Mouse (Mus musculus): ENCODE measurements around the gene 6430571L13Rik.

Gene 6430571L13Rik

DNA sequence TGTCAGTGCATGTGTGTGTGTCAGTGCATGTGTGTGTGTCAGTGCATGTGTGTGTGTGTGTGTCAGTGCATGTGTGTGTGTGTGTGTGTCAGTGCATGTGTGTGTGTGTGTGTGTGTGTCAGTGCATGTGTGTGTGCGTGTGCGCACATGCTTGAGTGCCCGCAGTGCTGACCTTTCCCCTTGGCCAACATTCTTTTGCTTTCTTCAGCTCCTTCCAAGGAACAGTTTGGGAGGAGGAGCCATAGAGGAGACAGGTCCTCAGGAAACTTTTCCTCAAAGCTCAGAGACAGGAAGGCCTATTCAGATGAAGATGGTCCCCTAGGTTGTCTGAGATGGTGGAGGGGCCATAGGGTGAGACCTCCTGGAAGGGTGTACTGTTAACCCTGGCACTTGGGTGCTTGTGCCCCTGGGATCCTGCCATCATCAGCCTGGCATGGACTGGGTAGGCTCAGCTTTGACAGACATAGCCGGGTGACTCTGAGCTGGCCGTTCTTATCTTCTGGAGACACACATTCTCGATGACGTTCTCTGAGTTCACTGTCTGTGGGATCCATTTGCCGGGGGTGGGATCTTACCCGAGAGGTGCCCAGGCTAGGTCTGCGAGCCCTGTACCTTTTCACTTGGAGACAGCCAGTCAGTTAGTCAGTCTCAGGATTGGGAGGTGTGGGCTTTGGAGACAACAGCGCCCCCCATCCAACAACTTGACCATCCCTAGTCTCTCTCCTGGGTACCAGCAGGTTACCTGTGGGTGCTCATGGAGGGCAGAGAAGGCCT lies 33.1 kb upstream of the 6430571L13Rik start:
- no peak for DNase-seq (ENCODE audit: low spot score in 2 of 2)

GRCm38 (mm10) chr9:107307886-107308285 lies 32.5 kb upstream of the 6430571L13Rik start:
- DNase-seq (ENCODE audit: low spot score in 2 of 2) = peak; percentile 72 to 89

DNA sequence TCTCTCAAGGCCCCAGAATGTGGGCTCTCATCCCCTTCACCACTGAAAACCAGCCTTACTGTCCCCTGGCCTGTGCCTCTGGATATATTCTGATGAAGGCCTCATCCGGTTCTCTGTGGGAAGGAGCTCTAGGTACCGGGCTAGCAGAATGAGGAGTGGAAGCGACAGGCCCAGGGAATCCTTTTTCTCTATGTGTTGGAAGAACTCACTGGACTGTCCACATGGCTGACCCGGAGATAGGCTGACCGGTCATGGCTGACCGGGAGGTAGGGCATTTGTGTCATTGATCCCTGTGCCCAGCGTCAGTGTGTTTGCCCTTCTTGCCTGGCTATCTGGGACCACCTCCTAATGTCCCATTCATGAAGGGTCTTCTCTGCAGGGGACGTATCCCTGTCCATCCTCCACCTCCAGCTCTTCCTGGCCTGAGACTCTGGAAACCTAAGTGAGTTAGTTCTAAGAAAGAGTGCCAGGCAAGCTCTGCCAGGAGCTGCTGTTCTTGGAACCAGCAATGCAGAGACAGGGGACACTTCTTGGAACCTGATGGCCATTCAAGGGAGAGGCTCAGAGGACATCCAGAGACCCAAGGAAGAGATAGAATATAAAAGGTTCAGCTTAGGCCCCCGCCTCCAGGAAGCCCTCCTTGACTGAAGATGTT lies 31.9 kb upstream of the 6430571L13Rik start:
- no peak for DNase-seq (ENCODE audit: low spot score in 2 of 2)

- DNase-seq (ENCODE audit: low spot score in 2 of 2) = no peak
Measured at GRCm38 (mm10) chr9:107309171-107309570, 31.2 kb upstream of the 6430571L13Rik start.

DNA sequence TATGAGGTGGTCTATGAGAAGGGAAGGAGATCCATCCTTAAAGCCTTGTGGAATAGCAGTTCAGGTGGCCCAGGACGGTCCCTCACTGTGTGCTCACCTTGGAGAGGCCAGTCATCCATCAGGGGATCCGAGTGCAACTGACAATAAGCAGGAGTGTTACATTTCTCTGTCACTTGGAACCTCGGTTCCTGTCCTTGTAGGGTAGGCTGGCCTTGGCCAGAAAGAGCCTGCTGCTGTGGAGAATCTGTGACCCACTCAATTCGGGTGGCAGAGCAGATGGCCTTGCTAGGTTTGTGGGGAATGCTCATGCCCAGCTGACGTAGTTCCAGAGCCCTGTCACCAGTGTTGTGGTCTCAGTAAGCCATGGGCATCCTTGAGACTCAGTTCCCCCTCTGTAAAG lies 30.8 kb upstream of the 6430571L13Rik start:
- DNase-seq (ENCODE audit: low spot score in 2 of 2) = no peak

GRCm38 (mm10) chr9:107312811-107313584 lies 27.4 kb upstream of the 6430571L13Rik start:
- no peak for DNase-seq (ENCODE audit: low spot score in 2 of 2)

DNA sequence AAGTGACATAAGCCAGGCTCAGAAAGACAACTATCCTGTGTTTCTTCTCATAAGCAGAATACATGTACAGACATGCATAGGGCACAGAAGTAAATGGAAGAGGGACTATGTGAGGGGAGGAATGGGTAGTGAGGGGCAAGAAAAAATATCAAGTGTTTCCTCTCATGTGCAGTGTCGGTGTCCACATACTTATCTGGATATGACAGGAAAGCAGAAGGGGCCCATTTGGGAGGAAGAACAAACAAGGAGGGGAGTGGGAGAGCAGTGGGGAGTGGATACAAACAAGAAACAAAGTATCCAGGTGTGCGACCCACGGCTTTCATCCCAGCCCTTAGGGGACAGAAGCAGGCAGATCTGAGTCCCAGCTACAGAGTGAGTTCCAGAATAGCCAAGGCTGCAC lies 26.5 kb upstream of the 6430571L13Rik start:
- no peak for DNase-seq (ENCODE audit: low spot score in 2 of 2)

DNA sequence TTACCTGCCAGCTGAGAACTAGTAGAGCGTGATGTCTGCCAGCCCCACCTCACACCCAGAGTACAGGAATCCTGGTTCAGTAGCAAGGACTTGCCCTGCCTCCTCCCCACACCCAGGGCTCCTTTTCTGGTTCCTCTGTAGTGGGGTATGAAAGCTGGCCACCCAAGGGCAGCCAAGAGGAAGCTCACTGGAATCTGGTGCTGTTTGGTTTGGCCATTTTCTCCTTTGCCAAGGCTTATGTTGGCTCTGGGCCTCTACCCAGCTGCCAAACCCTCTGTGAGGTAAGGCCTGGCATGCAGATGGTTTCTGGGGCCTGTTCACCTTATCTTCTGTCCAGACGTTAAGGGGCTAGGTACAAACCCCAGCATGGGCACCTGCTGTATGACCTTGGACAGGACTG lies 24.6 kb upstream of the 6430571L13Rik start:
- DNase-seq (ENCODE audit: low spot score in 2 of 2) = no peak

DNA sequence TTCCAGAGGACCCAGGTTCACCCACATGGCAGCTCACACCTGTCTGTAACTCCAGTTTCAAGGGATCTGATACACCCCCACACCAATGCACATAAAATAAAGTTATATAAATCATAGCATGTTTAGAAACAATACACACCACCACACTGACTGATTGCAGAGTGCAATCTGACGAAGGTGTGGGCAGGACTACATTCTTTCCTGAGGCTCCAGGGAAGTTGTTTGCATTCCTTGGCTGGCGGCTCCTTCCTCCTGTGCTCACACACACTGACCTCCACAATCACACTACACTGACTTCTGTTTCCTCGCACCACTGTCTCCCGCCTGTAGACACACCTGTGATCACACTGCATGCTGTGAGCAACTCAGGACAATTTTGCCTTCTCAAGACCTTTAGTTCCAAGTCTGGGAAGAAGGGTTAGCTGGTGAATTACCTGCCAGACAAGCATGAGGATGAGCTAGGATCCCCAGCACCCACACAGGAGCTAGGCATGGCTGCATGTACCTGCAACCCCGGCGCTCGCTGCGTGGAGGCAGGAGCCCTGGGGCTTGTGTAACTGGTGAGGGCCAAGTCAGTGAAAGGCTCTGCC lies 17.8 kb upstream of the 6430571L13Rik start:
- no peak for DNase-seq (ENCODE audit: low spot score in 2 of 2)

GRCm38 (mm10) chr9:107323558-107323957 lies 16.8 kb upstream of the 6430571L13Rik start:
- peak in 1 of 2 experiments; percentile 77 for DNase-seq (ENCODE audit: low spot score in 2 of 2)

DNA sequence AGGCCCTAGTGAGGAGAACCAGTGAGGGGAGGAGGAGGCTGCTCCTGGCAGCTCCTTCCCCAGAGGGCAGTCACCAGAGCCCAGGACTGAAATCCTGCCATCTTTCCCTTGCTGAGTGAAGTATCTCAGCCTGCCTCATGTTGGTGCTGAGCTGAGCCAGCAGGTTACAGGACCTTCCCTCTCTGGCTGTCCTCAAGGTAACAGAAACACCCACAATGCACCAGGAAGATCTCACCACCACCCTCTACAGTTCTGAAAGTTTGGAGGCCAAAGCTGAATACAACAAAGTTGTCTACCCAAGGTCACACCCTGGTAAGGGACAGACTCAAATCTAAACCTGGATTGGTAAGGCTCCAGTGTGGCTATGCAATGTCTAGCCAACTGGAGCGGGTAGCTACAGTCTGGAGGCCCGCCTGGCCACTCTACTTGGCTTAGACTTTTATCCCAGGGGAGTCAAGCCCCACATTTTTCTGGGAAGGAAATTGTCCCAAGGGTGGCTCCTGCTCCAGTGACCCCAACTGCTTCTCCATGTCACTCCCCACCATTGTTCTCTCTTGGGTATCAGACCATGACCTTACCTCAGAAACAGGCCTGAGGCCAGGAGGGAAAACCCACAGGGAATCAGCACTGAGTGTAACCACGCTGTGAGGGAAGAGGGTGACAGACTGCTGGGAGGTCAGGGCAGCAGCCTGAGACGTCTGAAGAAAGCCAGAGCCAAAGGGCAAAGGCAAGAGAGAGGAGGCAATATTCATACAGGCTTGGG lies 15.4 kb upstream of the 6430571L13Rik start:
- peak in 1 of 2 experiments; percentile 43 for DNase-seq (ENCODE audit: low spot score in 2 of 2)

DNA sequence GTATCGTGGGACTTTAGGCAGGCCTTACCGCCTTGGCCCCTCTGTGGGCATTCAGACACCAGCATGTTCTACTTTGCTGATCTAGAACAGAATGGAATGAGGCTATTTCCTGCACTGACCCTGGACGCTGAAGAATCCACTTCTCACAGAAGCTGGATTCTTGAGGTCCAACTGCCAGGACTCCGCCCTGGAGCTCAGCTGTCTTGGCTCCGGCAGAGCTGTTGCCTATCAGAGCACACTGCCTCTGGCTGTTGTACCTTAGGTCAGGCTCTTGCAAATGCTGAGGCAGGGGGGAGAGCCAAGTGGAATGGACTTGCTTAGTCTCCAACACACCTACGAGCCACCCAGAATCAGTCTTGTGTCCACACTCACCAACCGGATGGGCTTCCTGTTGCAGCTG lies 14.5 kb upstream of the 6430571L13Rik start:
- DNase-seq (ENCODE audit: low spot score in 2 of 2) = peak in 1 of 2 experiments; percentile 28

- DNase-seq (ENCODE audit: low spot score in 2 of 2) = peak in 1 of 2 experiments; percentile 27
Measured at GRCm38 (mm10) chr9:107327879-107328620, 12.4 kb upstream of the 6430571L13Rik start.

GRCm38 (mm10) chr9:107330791-107331190 lies 9.6 kb upstream of the 6430571L13Rik start:
- no peak for DNase-seq (ENCODE audit: low spot score in 2 of 2)

DNA sequence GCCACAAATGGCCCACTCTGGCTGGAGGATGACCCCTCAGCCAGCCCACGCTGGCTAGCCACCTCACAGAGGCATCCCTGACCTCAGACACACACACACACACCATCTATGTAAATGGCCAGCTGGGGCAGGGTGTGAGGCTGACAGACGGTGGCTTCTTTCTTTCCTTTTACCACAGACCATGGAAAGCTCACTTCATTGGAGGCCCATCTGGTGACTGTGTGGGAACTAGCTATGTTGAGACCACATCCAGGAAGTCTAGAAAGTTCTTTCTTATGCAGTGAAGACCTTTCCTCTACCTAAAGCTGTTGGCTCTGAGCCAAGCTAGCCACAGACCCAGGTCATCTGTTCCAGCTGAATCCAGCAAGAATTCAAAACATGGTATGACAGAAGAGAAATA lies 6.7 kb upstream of the 6430571L13Rik start:
- DNase-seq (ENCODE audit: low spot score in 2 of 2) = no peak

- DNase-seq (ENCODE audit: low spot score in 2 of 2) = no peak
Measured at GRCm38 (mm10) chr9:107334356-107334755, 6.0 kb upstream of the 6430571L13Rik start.

GRCm38 (mm10) chr9:107335046-107335445 lies 5.4 kb upstream of the 6430571L13Rik start:
- DNase-seq (ENCODE audit: low spot score in 2 of 2) = no peak

- peak; percentile 71 to 74 for DNase-seq (ENCODE audit: low spot score in 2 of 2)
Measured at GRCm38 (mm10) chr9:107335909-107336308, 4.5 kb upstream of the 6430571L13Rik start.

DNA sequence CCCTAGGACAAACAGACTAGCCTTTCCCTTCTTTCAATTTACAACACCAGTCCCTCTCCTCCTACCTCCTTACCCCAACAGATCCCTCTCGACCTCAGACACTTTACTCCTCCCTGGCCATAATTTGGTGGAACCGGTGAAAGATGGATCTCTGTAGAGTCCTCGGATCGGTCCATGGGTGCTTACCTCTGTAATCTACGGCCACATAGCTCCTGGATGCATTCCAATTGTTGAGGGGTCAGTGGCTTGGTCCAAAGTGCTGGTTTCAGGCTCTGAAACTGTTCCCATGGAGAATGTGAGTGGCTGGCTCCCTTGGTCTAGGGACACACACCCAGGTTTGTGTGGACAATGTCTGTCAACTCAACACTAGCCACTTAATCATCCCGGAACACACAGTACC lies 4.0 kb upstream of the 6430571L13Rik start:
- no peak for DNase-seq (ENCODE audit: low spot score in 2 of 2)

- DNase-seq (ENCODE audit: low spot score in 2 of 2) = peak; percentile 64 to 80
Measured at GRCm38 (mm10) chr9:107338172-107338883, 2.1 kb upstream of the 6430571L13Rik start, which contains the start of gene Hemk1. TSS of gene Hemk1 (minus strand) at chr9:107338350.

Measured in urinary bladder, postnatal 36 days (tissue).